Mouse (Mus musculus): ENCODE measurements around the gene Cd82. TPM values are rescaled to one million over a fixed set of nuclear protein-coding genes. Genes with fewer than 3 reads are reported as not detected.

Cd82 gene
- polyA plus RNA-seq, 1 experiment from 2014 or later, result 7.2 TPM

GRCm38 (mm10) chr2:93485459-93485858 is 22.5 kb upstream of the Cd82 start:
- 55% methylated on average over 9 of the region's 9 CpGs for WGBS
- Histone ChIP-seq H3K27ac (no peak overlapping the region), H3K27me3 (ENCODE audit: low read depth, poor library complexity, severe bottlenecking) (peaks cover 47% of the 10 kb centered on the region), H3K4me1 (peaks cover 63% of the 10 kb centered on the region), H3K9me3 (replicated peaks) (no peaks in the 10 kb centered on the region), H3K4me3 (no peak overlapping the region), H3K36me3 (no peaks in the 10 kb centered on the region)
- no peak for DNase-seq (ENCODE audit: low spot score)

DNA sequence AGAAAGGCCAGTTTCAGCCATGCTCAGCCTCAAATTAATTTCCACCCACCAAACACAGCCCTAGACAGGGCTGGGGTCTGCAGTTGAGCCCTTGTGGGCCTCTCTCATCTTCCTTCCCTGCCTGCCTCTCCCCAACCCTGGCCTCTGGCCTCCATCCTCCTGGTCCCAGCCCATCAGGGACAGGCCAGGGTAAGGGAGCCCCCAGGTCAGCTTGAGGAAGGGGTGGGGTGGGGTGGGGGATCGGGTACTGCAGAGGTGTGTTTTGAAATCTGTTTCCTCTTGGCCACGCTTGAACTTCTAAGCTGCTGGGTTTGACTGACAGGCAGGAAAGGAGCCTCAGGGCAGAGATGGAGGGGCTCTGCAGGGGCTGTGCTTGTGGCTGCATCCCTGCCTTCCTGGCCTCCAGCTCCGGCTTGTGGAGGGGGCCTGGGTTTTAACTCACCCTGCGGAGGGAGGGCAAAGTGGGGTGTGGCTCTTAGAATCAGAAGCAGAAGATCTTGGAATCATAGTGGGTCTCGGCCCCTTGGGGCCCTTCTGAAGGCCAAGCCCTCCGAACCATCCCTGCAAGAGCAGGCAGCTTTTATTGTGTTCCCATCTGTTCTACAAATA is 19.2 kb upstream of the Cd82 start:
- WGBS, result 28% methylated on average over 6 of the region's 6 CpGs
- H3K36me3 ChIP-seq, result no peaks in the 10 kb centered on the region
- H3K4me3 ChIP-seq, result no peak overlapping the region
- peak overlapping the region; percentile 80 for H3K27ac ChIP-seq
- DNase-seq (ENCODE audit: low spot score), result no peak
- H3K9me3 ChIP-seq (replicated peaks), result no peaks in the 10 kb centered on the region
- peaks cover 33% of the 10 kb centered on the region for H3K27me3 ChIP-seq (ENCODE audit: low read depth, poor library complexity, severe bottlenecking)
- H3K4me1 ChIP-seq, result peaks cover 47% of the 10 kb centered on the region

DNA sequence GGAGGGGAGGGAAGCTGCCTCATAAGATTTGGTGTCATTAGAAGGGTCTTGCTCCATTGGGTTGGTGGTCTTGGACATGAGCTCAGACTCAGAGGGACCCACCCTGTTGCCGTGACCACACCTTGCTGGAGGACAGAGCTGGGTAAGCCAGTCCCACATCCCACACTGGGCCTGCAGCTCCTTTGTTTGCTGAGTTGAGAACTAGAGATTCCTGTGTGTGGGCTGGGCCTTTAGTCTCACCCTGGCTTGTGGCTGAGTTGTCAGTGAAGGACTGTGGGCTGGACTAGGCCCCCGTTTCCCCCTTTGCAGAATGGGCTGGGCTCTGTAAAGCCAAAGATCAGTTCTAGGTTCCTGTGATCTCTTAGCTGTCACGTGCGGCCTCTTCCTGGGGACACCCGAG is 15.8 kb upstream of the Cd82 start:
- Histone ChIP-seq H3K4me1 (peaks cover 45% of the 10 kb centered on the region), H3K9me3 (replicated peaks) (no peaks in the 10 kb centered on the region)

GRCm38 (mm10) chr2:93477519-93477918 is 14.6 kb upstream of the Cd82 start:
- Histone ChIP-seq H3K4me1 (peaks cover 35% of the 10 kb centered on the region), H3K36me3 (no peaks in the 10 kb centered on the region), H3K27ac (no peak overlapping the region), H3K27me3 (ENCODE audit: low read depth, poor library complexity, severe bottlenecking) (peaks cover 37% of the 10 kb centered on the region), H3K9me3 (replicated peaks) (no peaks in the 10 kb centered on the region), H3K4me3 (no peak overlapping the region)
- 42% methylated on average over 7 of the region's 7 CpGs for whole genome bisulfite sequencing
- peak; percentile 84 for DNase-seq (ENCODE audit: low spot score)

More for the DNA sequence above, 15.8 kb upstream of the Cd82 start:
- H3K4me3 ChIP-seq, result no peak overlapping the region
- peak overlapping the region; percentile 56 for H3K27ac ChIP-seq
- H3K27me3 ChIP-seq (ENCODE audit: low read depth, poor library complexity, severe bottlenecking), result peaks cover 37% of the 10 kb centered on the region
- no peak for DNase-seq (ENCODE audit: low spot score)
- H3K36me3 ChIP-seq, result no peaks in the 10 kb centered on the region
- 84% methylated on average over 5 of the region's 5 CpGs for WGBS

DNA sequence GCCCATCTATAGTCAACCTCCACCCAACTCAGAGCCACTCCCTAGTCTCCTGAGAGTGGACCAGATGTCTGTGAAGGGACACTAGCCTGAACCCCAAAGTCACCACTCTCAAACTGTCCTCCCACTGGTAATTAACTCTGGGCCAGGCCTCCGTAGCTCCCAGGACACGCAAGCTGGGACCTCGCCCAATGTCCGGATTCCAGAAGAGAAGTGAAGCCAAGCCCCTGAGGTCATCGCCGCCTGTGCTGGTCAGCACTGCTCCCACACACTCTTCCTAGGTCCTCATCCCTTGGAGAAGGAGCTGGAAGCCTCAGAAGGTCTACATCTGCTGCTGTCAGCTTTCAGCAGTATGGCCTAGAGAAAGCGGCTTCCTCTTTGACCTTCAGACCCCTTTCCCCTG is 13.5 kb upstream of the Cd82 start:
- Histone ChIP-seq H3K27ac (no peak overlapping the region), H3K4me1 (peaks cover 24% of the 10 kb centered on the region), H3K4me3 (no peak overlapping the region), H3K27me3 (ENCODE audit: low read depth, poor library complexity, severe bottlenecking) (peaks cover 42% of the 10 kb centered on the region), H3K9me3 (replicated peaks) (no peaks in the 10 kb centered on the region), H3K36me3 (no peaks in the 10 kb centered on the region)
- WGBS, result 88% methylated on average over 7 of the region's 7 CpGs
- DNase-seq (ENCODE audit: low spot score), result no peak

GRCm38 (mm10) chr2:93475040-93475439 is 12.1 kb upstream of the Cd82 start:
- Histone ChIP-seq H3K36me3 (no peaks in the 10 kb centered on the region), H3K27me3 (ENCODE audit: low read depth, poor library complexity, severe bottlenecking) (peaks cover 35% of the 10 kb centered on the region), H3K9me3 (replicated peaks) (no peaks in the 10 kb centered on the region), H3K4me1 (peaks cover 31% of the 10 kb centered on the region), H3K27ac (0 out of 2 replicates have a peak overlapping the region, but pooled peaks have one; percentile 26), H3K4me3 (no peak overlapping the region)
- DNase-seq (ENCODE audit: low spot score), result peak; percentile 94
- WGBS, result 1% methylated on average over 11 of the region's 11 CpGs

DNA sequence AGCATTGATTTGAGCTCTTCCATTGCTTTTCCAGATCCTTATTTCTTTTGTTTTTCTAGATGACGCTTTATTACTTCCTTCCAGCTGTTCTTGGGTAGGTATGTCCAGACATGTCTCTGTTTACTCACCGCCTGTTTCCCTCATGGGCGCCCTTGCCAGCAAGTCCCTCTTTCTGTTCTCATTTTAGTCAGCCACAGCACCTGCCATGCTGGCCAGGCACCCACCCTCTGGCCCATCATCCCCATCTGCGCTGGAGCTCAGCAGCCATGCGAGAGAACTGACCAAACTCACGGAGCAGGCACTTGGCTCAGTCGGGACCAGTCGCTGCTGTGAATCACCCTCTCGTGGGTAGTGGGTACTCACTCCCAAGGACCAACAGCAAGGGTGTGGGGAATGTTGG is 11.0 kb upstream of the Cd82 start:
- Histone ChIP-seq H3K4me3 (no peak overlapping the region), H3K4me1 (peaks cover 30% of the 10 kb centered on the region), H3K9me3 (replicated peaks) (no peaks in the 10 kb centered on the region), H3K27me3 (ENCODE audit: low read depth, poor library complexity, severe bottlenecking) (peaks cover 27% of the 10 kb centered on the region), H3K27ac (no peak overlapping the region), H3K36me3 (no peaks in the 10 kb centered on the region)
- 88% methylated on average over 9 of the region's 9 CpGs for WGBS
- DNase-seq (ENCODE audit: low spot score), result no peak

GRCm38 (mm10) chr2:93470849-93471576 is 8.1 kb upstream of the Cd82 start:
- Histone ChIP-seq H3K4me3 (peak overlapping the region; percentile 44), H3K27ac (no peak overlapping the region), H3K4me1 (peaks cover 22% of the 10 kb centered on the region), H3K36me3 (no peaks in the 10 kb centered on the region), H3K9me3 (replicated peaks) (no peaks in the 10 kb centered on the region), H3K27me3 (ENCODE audit: low read depth, poor library complexity, severe bottlenecking) (peaks cover 21% of the 10 kb centered on the region)
- DNase-seq (ENCODE audit: low spot score), result peak; percentile 79
- 25% methylated on average over 3 of the region's 3 CpGs for WGBS

- peak overlapping the region; percentile 44 for H3K4me3 ChIP-seq
- H3K27me3 ChIP-seq (ENCODE audit: low read depth, poor library complexity, severe bottlenecking), result peaks cover 14% of the 10 kb centered on the region
- no peaks in the 10 kb centered on the region for H3K9me3 ChIP-seq (replicated peaks)
- H3K36me3 ChIP-seq, result no peaks in the 10 kb centered on the region
- DNase-seq (ENCODE audit: low spot score), result peak; percentile 58
- WGBS, result 2% methylated on average over 9 of the region's 9 CpGs
- H3K27ac ChIP-seq, result peak overlapping the region; percentile 59
- H3K4me1 ChIP-seq, result peaks cover 17% of the 10 kb centered on the region
These were observed 7.2 kb upstream of the Cd82 start for GRCm38 (mm10) chr2:93470127-93470526.

GRCm38 (mm10) chr2:93469118-93469517 is 6.2 kb upstream of the Cd82 start:
- DNase-seq (ENCODE audit: low spot score), result peak; percentile 66
- Histone ChIP-seq H3K9me3 (replicated peaks) (no peaks in the 10 kb centered on the region), H3K36me3 (no peaks in the 10 kb centered on the region), H3K4me1 (peaks cover 14% of the 10 kb centered on the region), H3K27ac (no peak overlapping the region), H3K4me3 (no peak overlapping the region), H3K27me3 (ENCODE audit: low read depth, poor library complexity, severe bottlenecking) (peaks cover 14% of the 10 kb centered on the region; the same call in 1 of the 2 replicates)
- WGBS, result 10% methylated on average over 7 of the region's 7 CpGs

- WGBS, result 90% methylated on average over 3 of the region's 3 CpGs
- no peak overlapping the region for H3K4me3 ChIP-seq
- peaks cover 38% of the 10 kb centered on the region for H3K4me1 ChIP-seq
- no peak for DNase-seq (ENCODE audit: low spot score)
- no peak overlapping the region for H3K27ac ChIP-seq
- no peaks in the 10 kb centered on the region for H3K36me3 ChIP-seq
- H3K27me3 ChIP-seq (ENCODE audit: low read depth, poor library complexity, severe bottlenecking), result peaks cover 21% of the 10 kb centered on the region
- no peaks in the 10 kb centered on the region for H3K9me3 ChIP-seq (replicated peaks)
These were observed 3.4 kb upstream of the Cd82 start for GRCm38 (mm10) chr2:93466314-93466713.

- Histone ChIP-seq H3K4me1 (peaks cover 29% of the 10 kb centered on the region), H3K9me3 (replicated peaks) (no peaks in the 10 kb centered on the region), H3K27ac (peak overlapping the region; percentile 75), H3K27me3 (ENCODE audit: low read depth, poor library complexity, severe bottlenecking) (peaks cover 42% of the 10 kb centered on the region), H3K36me3 (no peaks in the 10 kb centered on the region), H3K4me3 (peak overlapping the region; percentile 61)
- peak; percentile 97 for DNase-seq (ENCODE audit: low spot score)
- WGBS, result 2% methylated on average over 41 of the region's 41 CpGs
These were observed 848 bp downstream of the Cd82 start for GRCm38 (mm10) chr2:93461869-93462714.
